17 mouse cellular contexts compared by ENCODE assay signal in genomic region chr5:149655636-149656035, GRCm38 (mm10).
"Had no signal": no experiment of that assay in that cellular context is flagged by ENCODE, and none has a peak within 500 bp of the region (broad histone marks: within the 10 kb centered on the region; RNA-seq: fewer than 3 reads in every experiment).

No protein-coding gene starts in this region.

- DNase-seq: gastrocnemius, adult 2 months; gastrocnemius, postnatal 10 days; gastrocnemius, postnatal 25 days; heart, adult 18-20 months; heart, postnatal 10 days; heart, postnatal 36 days; kidney, adult 11 months; kidney, adult 2 months; kidney, adult 9 months; kidney, postnatal 14 days; kidney, postnatal 36 days; layer of hippocampus, adult 9-11 months; layer of hippocampus, postnatal 36 days; left cerebral cortex, postnatal 4 days had no signal

- ATAC-seq: hindbrain, postnatal 0 days; intestine, embryonic 16.5 days; liver, embryonic 12.5 days had no signal
